Mouse (Mus musculus) neural tube, embryonic 10.5 days (tissue): ENCODE results near the gene Tjp3.
A peak's percentile ranks its signal among the peaks of the same experiment; 100 is the strongest.
"Not testable (repeated sequence)": the region's sequence is repeated elsewhere in the genome, so short reads cannot be mapped to it uniquely, and the experiment has no call there.

Source experiments
- DNase-seq: peaks from one replicate; pipeline ENCODE4 v3.0.0-alpha.2; 2017; ENCODE audit warnings: low spot score; ENCODE audit errors: extremely low spot score

The Tjp3 gene

DNA sequence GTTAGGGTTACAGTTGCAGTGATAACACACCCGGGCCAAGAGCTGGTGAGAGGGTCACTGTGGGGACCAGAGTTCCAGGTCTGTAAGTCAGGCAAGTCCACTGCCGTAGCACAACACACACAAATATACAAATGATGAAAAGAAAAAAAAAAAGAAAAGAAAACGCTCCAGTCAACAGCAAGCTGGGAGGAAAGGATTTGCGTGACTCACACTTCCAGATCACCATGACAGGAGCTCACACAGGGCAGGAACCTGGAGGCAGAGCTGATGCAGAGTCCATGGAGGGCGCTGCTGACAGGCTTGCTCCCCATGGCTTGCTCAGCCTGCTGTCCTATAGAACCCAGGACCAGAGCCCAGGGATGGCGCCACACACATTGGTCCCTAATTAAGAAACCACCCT is 57.2 kb downstream of the Tjp3 start:
- no peak for DNase-seq

GRCm38 (mm10) chr10:81233226-81233585 is 58.2 kb downstream of the Tjp3 start:
- no peak for DNase-seq

DNA sequence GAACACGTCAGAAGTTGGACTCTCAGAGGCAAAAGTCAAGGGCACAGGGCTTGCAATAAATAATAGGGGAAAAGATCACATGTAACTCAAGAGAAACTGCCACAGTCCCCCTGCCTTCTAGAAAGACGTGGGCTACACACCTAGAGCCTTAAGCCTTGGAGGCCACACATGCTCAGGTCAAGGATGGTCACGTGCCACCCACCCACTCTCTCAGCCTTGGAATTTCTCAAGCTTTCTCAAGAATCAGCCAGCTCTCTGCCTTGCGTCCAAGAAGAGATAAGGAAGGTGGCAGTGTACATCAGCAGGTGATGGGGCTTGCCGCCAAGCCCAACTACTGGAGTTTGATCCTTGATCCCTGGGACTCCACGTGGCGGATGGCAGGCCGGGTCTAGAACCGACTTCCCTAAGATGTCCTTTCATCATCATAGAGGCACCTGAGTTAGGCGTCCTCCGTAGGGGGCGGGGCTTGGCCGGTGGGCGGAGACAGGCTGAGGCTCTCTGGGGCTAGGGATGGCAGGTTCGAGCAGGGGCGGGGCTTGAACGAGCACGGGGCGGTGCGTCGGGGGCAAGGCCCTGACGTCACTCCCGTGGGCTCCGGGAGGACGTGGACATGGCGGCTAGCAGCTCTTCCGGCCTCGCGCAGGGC is 58.7 kb downstream of the Tjp3 start, which contains the start of gene Zfr2:
Gene Zfr2, plus strand, starts transcription at position 576 of the 646 bp plus-strand sequence.
- peak; percentile 81 for DNase-seq

DNA sequence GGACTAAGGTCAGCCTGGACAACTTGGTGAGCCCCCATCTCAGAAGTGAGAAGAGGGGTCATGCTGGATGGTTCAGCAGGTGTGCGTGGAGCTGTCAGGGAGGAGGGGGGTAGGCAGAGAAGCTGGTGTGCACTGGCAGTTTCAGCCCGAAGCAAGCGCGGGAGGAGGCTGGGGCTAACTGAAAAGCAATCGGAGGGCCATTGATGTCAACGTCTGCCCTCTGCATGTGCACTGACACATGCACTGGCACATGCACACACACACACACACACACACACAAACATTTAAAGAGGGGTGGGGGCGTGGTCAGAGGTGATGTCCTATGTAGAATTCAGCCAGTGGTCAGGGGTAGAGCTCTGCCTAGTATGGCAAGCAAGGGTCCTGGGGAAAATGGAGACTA is 59.9 kb downstream of the Tjp3 start:
- no peak for DNase-seq

GRCm38 (mm10) chr10:81230438-81231332 is 60.7 kb downstream of the Tjp3 start, which contains the start of gene Atcay:
TSS of gene Atcay (minus strand) at chr10:81230833.
- DNase-seq, result peak; percentile 40

DNA sequence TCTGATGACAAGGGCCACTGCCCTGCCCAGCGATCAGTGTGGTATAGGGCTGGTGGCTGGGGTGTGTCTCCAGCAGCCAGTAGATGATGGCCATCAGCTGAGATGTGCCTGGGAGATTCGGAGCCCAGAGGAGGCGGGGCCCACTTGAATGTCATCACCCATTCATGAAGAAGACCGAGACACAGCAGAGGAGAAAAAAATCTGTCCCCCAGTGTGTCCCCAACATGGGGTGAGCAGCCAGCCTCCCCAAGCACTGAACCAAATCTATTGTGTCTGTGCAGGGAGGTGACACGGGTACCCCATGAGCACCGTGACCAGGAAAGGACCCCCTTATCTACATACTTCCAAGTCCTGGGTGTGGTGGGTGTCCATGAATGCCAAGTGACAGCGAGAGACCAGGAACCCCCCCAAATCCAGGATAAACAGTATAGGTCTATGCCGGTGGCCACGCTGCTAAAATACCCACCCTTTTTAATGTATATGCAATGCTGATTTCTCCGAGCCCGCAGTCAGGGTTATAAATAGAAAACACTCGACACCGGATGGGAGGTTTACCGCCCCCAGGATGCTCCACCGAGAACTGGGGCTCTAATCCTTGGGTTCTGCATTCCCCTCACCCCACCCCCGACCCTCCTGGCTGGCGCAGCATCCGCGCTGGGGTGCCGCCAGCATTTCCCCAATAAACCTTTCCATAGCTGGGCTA is 61.5 kb downstream of the Tjp3 start:
- DNase-seq, result no peak

- DNase-seq, result not testable (repeated sequence)
Measured at GRCm38 (mm10) chr10:81223731-81224130, 67.7 kb downstream of the Tjp3 start.
